Mouse (Mus musculus): ENCODE results near the gene Cklf.

GRCm38 (mm10) chr8:104242038-104242644 lies 8.5 kb upstream of the Cklf start:
- TF ChIP-seq CTCF (IDR thresholded peaks at IDR 0.05; ENCODE audit: extremely low read depth, insufficient read depth, low read length) (no peak), POLR2A (IDR thresholded peaks at IDR 0.05; ENCODE audit: extremely low read depth, insufficient read depth, low read length) (no peak)

All from cortical plate, adult 2 months (tissue).